Mouse (Mus musculus) heart, postnatal 36 days (tissue): ENCODE data around the gene Acad8. TPM values are rescaled to one million over a fixed set of nuclear protein-coding genes. Genes with fewer than 3 reads are reported as not detected.

Experiments used
- DNase-seq, 2 experiments: peaks; one replicate each; pipeline ENCODE4 v3.0.0; 2021 to 2022
- intact Hi-C: fragments of 180-260 bp; cut with DNase I; formaldehyde crosslinking; loops from one replicate; pipeline ENCODE4 v1.15.1; 2025
- total RNA-seq, 2 experiments: library from RNA; stranded (reverse); gene quantifications; 2 replicates each; pipeline ENCODE4 v1.2.3; 2021

Gene Acad8
- total RNA-seq, 2 experiments from 2014 or later, result 60.0 to 61.0 TPM

- intact Hi-C loops, result no loop called here
Observed at GRCm38 (mm10) chr9:26985668-26986277, 13.6 kb downstream of the Acad8 start.

GRCm38 (mm10) chr9:26985090-26985613 is 14.2 kb downstream of the Acad8 start:
- no peak for DNase-seq
- intact Hi-C loops, result no loop called here

More at GRCm38 (mm10) chr9:26985668-26986277, 13.6 kb downstream of the Acad8 start:
- no peak for DNase-seq

- DNase-seq, result no peak
- intact Hi-C loops, result no loop called here
Observed at GRCm38 (mm10) chr9:26978776-26979175, 20.6 kb downstream of the Acad8 start.

- intact Hi-C loops, result no loop called here
- DNase-seq, result no peak
Observed at GRCm38 (mm10) chr9:26977754-26978153, 21.6 kb downstream of the Acad8 start.

GRCm38 (mm10) chr9:26947790-26948189 is 51.6 kb downstream of the Acad8 start:
- intact Hi-C loops, result no loop called here

GRCm38 (mm10) chr9:26924146-26924545 is 75.2 kb downstream of the Acad8 start:
- DNase-seq, result peak in 1 of 2 experiments; percentile 15
- intact Hi-C loops, result no loop called here

More at GRCm38 (mm10) chr9:26947790-26948189, 51.6 kb downstream of the Acad8 start:
- no peak for DNase-seq

Other genes starting within 250 kb of the Acad8 start
- under 1 TPM; 0.16 to 0.56 TPM for gene Glb1l2, start 193.1 kb downstream of the Acad8 start, total RNA-seq
- not detected for gene Glb1l3, start 138.7 kb downstream of the Acad8 start, total RNA-seq
- gene Gm1110, start 76.5 kb downstream of the Acad8 start, total RNA-seq, result not detected
- 10 to 100 TPM; 22.6 to 27.6 TPM for gene Thyn1, start 144 bp upstream of the Acad8 start, total RNA-seq
- 10 to 100 TPM; 30.5 to 32.2 TPM for gene Vps26b, start 30.5 kb upstream of the Acad8 start, total RNA-seq
- 10 to 100 TPM; 10.7 to 11.4 TPM for gene Ncapd3, start 30.6 kb upstream of the Acad8 start, total RNA-seq
- gene Jam3, start 155.9 kb upstream of the Acad8 start, total RNA-seq, result 10 to 100 TPM; 14.3 to 18.3 TPM